Mouse (Mus musculus) C3H10T1/2 (cell line): ENCODE results near the gene Vmn2r107. TPM values are rescaled to one million over a fixed set of nuclear protein-coding genes. Genes with fewer than 3 reads are reported as not detected.

Experiments
- polyA plus RNA-seq, 2 experiments: library from polyadenylated mRNA; unstranded; fragments of >200 nt; fragmentation: generic; extraction: Trizol; gene quantifications; one replicate each; pipeline ENCODE4 v1.2.1; 2012; ENCODE audit warnings: missing spikeins in 2 of 2

Gene Vmn2r107
- not detected for polyA plus RNA-seq

GRCm38 (mm10) chr17:20344942-20345341, at the start of gene Vmn2r107:
Vmn2r107 (plus strand) TSS chr17:20345242.

GRCm38 (mm10) chr17:20413846-20414245, 68.8 kb downstream of the Vmn2r107 start, which contains the start of gene Vmn1r224:
Vmn1r224 (plus strand) TSS chr17:20414146.

Other genes starting within 250 kb of the Vmn2r107 start
- gene Fpr-rs7, start 231.0 kb upstream of the Vmn2r107 start, polyA plus RNA-seq, result not detected
- not detected for gene Fpr-rs6, start 162.1 kb upstream of the Vmn2r107 start, polyA plus RNA-seq
- gene Vmn2r105, start 110.2 kb upstream of the Vmn2r107 start, polyA plus RNA-seq, result not detected
- gene Vmn2r106, start 59.7 kb upstream of the Vmn2r107 start, polyA plus RNA-seq, result not detected
- gene Vmn1r224, start 68.9 kb downstream of the Vmn2r107 start, polyA plus RNA-seq, result not detected
- gene Vmn2r108, start 136.1 kb downstream of the Vmn2r107 start, polyA plus RNA-seq, result not detected
- not detected for gene Vmn1r225, start 152.9 kb downstream of the Vmn2r107 start, polyA plus RNA-seq
- gene Vmn2r109, start 219.5 kb downstream of the Vmn2r107 start, polyA plus RNA-seq, result not detected